Mouse (Mus musculus) midbrain, embryonic 16.5 days (tissue): Measurements from ENCODE around the gene Tent4b. TPM values are rescaled to one million over a fixed set of nuclear protein-coding genes. Genes with fewer than 3 reads are reported as not detected.

Experiments
- ATAC-seq: fragments of 200-750 bp; cut with Nextera tagmentation; 2 replicates; pipeline ENCODE4 v1.8.0; 2017; ENCODE audit warnings: moderate TSS enrichment
- H3K27ac ChIP-seq: fragments of 300-500 bp; sonication (generic); 2 replicates; pipeline ENCODE4 v1.5.1; 2014; ENCODE audit warnings: mild to moderate bottlenecking, low read length, mixed read lengths
- H3K27me3 ChIP-seq: fragments of 300-500 bp; sonication (generic); 2 replicates; pipeline ENCODE4 v1.6.1; 2014; ENCODE audit warnings: low read depth, low read length, mixed read lengths; ENCODE audit not compliant: control insufficient read depth, insufficient read depth
- H3K36me3 ChIP-seq: fragments of 300-500 bp; sonication (generic); 2 replicates; pipeline ENCODE4 v1.6.1; 2014; ENCODE audit warnings: mild to moderate bottlenecking, low read length, moderate library complexity, mixed read lengths; ENCODE audit not compliant: control insufficient read depth, insufficient read depth
- H3K4me1 ChIP-seq: fragments of 300-500 bp; sonication (generic); 2 replicates; pipeline ENCODE4 v1.6.1; 2014; ENCODE audit warnings: mild to moderate bottlenecking, low read length, mixed read lengths; ENCODE audit not compliant: control insufficient read depth, insufficient read depth
- H3K4me2 ChIP-seq: fragments of 300-500 bp; sonication (generic); 2 replicates; pipeline ENCODE4 v1.6.1; 2014; ENCODE audit warnings: mild to moderate bottlenecking, low read length, mixed read lengths
- H3K4me3 ChIP-seq: fragments of 300-500 bp; sonication (generic); 2 replicates; pipeline ENCODE4 v1.5.1; 2014; ENCODE audit warnings: low read depth, mild to moderate bottlenecking, low read length, moderate library complexity, mixed read lengths
- H3K9ac ChIP-seq: fragments of 300-500 bp; sonication (generic); 2 replicates; pipeline ENCODE4 v1.6.1; 2014; ENCODE audit warnings: low read depth, low read length, mixed read lengths
- H3K9me3 ChIP-seq: fragments of 300-500 bp; sonication (generic); replicated peaks from 2 replicates; pipeline ENCODE4 v1.6.1; 2014; ENCODE audit warnings: mild to moderate bottlenecking, low read length, mixed read lengths; ENCODE audit not compliant: control insufficient read depth, poor library complexity, severe bottlenecking
- WGBS: fragments of 180-500 bp; shearing (Covaris S2); extraction: QIAGEN DNeasy Blood & Tissue Kit; methylation state at CpG from one replicate; pipeline ENCODE4 v1.1.7; 2014; 5-methylcytosine and 5-hydroxymethylcytosine counted together
- polyA plus RNA-seq: library from polyadenylated mRNA; unstranded; fragments of >200 nt; fragmentation: Nextera tagmentation; extraction: Ambion mirVana; gene quantifications from 2 replicates; pipeline ENCODE4 v1.2.1, GENCODE M21; 2015

The Tent4b gene
- polyA plus RNA-seq, 1 experiment from 2014 or later, result 11.0 TPM

GRCm38 (mm10) chr8:88221353-88221752 lies 22.3 kb downstream of the Tent4b start:
- 72% methylated on average over 4 of the region's 4 CpGs for WGBS
- no peak for ATAC-seq
- H3K27ac ChIP-seq, result no peak overlapping the region
- no peak overlapping the region for H3K9ac ChIP-seq
- H3K27me3 ChIP-seq, result no peaks in the 10 kb centered on the region
- H3K9me3 ChIP-seq, result no peaks in the 10 kb centered on the region
- H3K4me2 ChIP-seq, result no peak overlapping the region
- no peaks in the 10 kb centered on the region for H3K36me3 ChIP-seq
- peaks cover 15% of the 10 kb centered on the region for H3K4me1 ChIP-seq
- no peak overlapping the region for H3K4me3 ChIP-seq

DNA sequence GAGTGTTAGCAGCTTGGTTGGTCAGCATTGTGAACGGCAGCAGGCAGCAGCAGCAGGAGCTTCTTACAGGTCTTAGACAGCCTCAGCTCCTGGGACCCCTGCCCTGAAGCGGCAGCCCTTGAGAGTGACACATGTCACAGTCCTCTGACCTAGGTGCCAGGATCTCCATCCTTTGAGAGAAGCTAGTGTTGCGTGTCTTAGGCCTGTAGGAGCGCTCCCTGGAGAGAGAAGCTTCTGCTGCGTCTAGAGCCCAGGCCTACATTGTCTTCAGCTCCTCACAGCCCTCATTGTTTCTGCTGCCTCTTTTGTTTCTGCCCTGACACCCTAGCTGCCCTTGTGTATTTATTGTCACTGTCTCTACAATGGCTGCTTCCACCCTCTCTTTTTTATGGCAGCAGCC lies 26.3 kb downstream of the Tent4b start:
- no peak for ATAC-seq
- Histone ChIP-seq H3K4me2 (no peak overlapping the region), H3K36me3 (no peaks in the 10 kb centered on the region), H3K9ac (no peak overlapping the region), H3K27me3 (no peaks in the 10 kb centered on the region), H3K27ac (peak overlapping the region; percentile 9; the same call in 1 of the 2 replicates), H3K9me3 (no peaks in the 10 kb centered on the region), H3K4me1 (peaks cover 21% of the 10 kb centered on the region), H3K4me3 (no peak overlapping the region)
- 19% methylated on average over 5 of the region's 5 CpGs for WGBS

DNA sequence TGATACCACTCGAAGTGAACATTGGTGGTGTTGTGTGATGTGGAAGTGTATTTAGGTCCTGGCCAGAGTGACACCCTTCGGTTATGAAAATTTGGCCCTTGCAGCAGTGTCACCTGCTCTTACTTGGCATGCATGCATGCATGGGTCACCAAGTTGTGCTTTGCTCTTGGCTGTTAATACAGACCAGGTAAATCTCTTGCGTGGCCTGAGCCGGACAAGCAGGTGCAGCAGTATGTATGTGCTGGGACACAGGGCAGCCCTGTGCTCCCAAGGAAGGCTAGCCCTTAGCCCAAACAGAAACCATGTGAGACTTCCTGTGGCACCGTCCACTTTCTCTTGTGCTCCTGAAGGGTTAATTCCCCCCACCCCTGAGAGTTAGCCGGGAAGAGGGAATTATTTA lies 28.8 kb downstream of the Tent4b start:
- 62% methylated on average over 6 of the region's 6 CpGs for WGBS
- Histone ChIP-seq H3K36me3 (no peaks in the 10 kb centered on the region), H3K27me3 (no peaks in the 10 kb centered on the region), H3K9me3 (no peaks in the 10 kb centered on the region), H3K4me1 (peaks cover 17% of the 10 kb centered on the region), H3K4me3 (no peak overlapping the region), H3K4me2 (no peak overlapping the region), H3K27ac (no peak overlapping the region), H3K9ac (no peak overlapping the region)
- no peak for ATAC-seq

DNA sequence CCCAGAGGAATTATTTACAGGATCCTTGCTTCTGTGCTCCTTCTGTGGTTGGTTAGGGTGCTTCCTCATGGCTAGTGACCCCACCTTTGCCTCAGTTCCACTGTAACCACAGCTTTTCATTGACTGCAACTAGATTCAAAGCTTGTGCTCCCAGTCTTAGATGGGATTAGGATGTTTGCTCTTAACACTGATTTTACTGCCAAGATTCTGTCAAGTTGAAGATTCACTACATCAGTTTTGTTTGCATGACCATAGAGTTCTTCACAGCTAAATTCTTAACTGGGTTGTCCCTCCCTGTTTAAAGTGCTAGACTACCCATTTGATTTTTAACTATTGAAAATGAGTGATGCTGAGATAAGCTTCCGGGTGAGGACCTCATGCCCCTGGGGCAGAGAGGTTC lies 29.3 kb downstream of the Tent4b start:
- H3K4me3 ChIP-seq, result no peak overlapping the region
- H3K36me3 ChIP-seq, result no peaks in the 10 kb centered on the region
- no peak for ATAC-seq
- H3K4me2 ChIP-seq, result no peak overlapping the region
- no peaks in the 10 kb centered on the region for H3K27me3 ChIP-seq
- no peak overlapping the region for H3K9ac ChIP-seq
- H3K9me3 ChIP-seq, result no peaks in the 10 kb centered on the region
- H3K4me1 ChIP-seq, result peaks cover 17% of the 10 kb centered on the region
- WGBS, result 48% methylated on average over 1 of the region's 1 CpGs
- no peak overlapping the region for H3K27ac ChIP-seq

DNA sequence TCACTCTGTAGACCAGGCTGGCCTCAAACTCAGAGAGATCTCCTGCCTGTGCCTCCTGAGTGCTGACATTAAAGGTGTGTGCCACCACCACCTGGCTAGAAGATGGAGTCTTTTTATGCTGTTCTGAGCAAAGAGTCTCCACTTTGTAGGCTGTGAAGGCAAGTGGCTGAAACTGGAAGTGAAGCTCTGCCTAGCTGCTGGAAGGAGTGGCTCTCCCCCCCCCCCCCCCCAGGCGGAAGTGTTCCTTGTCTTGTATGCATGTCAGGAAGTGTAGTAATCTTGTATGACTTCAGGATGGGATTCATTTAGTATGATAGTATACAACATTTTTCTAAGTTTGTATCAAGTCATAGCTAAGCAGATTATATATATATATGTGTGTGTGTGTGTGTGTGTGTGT lies 29.8 kb downstream of the Tent4b start:
- Histone ChIP-seq H3K4me1 (peaks cover 17% of the 10 kb centered on the region), H3K9ac (no peak overlapping the region), H3K27me3 (no peaks in the 10 kb centered on the region), H3K27ac (no peak overlapping the region), H3K9me3 (no peaks in the 10 kb centered on the region), H3K4me3 (no peak overlapping the region), H3K4me2 (no peak overlapping the region), H3K36me3 (no peaks in the 10 kb centered on the region)
- no peak for ATAC-seq
- WGBS, result 80% methylated on average over 1 of the region's 1 CpGs

GRCm38 (mm10) chr8:88236666-88237065 lies 37.7 kb downstream of the Tent4b start:
- no peaks in the 10 kb centered on the region for H3K27me3 ChIP-seq
- 55% methylated on average over 2 of the region's 2 CpGs for WGBS
- no peak overlapping the region for H3K4me3 ChIP-seq
- no peak overlapping the region for H3K4me2 ChIP-seq
- H3K9ac ChIP-seq, result no peak overlapping the region
- no peaks in the 10 kb centered on the region for H3K4me1 ChIP-seq
- no peak overlapping the region for H3K27ac ChIP-seq
- H3K36me3 ChIP-seq, result no peaks in the 10 kb centered on the region
- ATAC-seq, result no peak
- no peaks in the 10 kb centered on the region for H3K9me3 ChIP-seq

DNA sequence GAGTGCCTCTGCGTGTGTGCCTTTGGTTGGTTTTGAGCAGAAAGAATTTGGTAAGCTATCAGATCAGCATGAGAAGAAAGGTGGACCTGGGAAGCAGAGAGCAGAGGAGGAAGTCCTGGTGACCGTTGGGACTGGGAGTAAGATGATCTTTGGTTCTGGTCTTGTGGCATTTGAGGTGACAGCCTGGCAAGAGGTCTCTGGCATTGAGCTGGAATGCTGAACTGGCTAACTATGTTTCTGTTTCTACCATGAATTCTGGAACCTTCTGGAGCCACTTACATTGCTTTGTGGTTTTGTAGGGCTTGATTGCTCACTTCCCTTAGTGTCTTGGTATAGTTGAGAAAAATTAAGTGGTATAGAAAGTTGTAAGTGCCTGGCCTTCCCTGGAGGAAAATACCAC lies 38.6 kb downstream of the Tent4b start:
- H3K36me3 ChIP-seq, result no peaks in the 10 kb centered on the region
- H3K4me3 ChIP-seq, result no peak overlapping the region
- WGBS, result 77% methylated on average over 2 of the region's 2 CpGs
- H3K4me2 ChIP-seq, result no peak overlapping the region
- no peaks in the 10 kb centered on the region for H3K27me3 ChIP-seq
- ATAC-seq, result no peak
- H3K27ac ChIP-seq, result no peak overlapping the region
- no peaks in the 10 kb centered on the region for H3K4me1 ChIP-seq
- no peaks in the 10 kb centered on the region for H3K9me3 ChIP-seq
- no peak overlapping the region for H3K9ac ChIP-seq

- no peak overlapping the region for H3K4me2 ChIP-seq
- no peak overlapping the region for H3K4me3 ChIP-seq
- H3K9ac ChIP-seq, result no peak overlapping the region
- no peaks in the 10 kb centered on the region for H3K36me3 ChIP-seq
- H3K27ac ChIP-seq, result no peak overlapping the region
- H3K27me3 ChIP-seq, result no peaks in the 10 kb centered on the region
- no peaks in the 10 kb centered on the region for H3K9me3 ChIP-seq
- no peak for ATAC-seq
- no peaks in the 10 kb centered on the region for H3K4me1 ChIP-seq
- 86% methylated on average over 5 of the region's 5 CpGs for WGBS
These were observed 40.3 kb downstream of the Tent4b start for GRCm38 (mm10) chr8:88239277-88239676.

DNA sequence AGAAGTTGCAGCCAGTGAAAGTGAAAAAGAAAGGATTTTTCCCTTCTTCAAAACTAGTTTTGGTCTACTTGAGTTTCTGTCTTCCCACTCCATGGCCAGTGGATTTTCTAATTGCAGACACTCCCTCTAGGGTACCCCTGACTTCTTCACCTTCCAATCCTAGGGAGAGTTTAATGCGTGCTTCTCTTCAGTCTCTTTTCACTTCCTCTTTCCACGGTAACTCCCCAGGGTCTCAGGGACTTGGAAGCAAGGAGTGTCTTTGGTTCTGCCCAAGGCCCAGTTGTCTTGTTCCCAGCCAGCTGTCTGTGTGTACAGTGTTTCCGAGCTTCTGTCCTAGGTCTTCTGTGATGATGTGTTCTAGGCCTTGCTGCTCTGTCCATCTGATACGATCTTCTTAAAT lies 42.9 kb downstream of the Tent4b start:
- Histone ChIP-seq H3K27me3 (no peaks in the 10 kb centered on the region), H3K9me3 (no peaks in the 10 kb centered on the region), H3K36me3 (peaks cover 5% of the 10 kb centered on the region), H3K4me3 (no peak overlapping the region), H3K9ac (no peak overlapping the region), H3K27ac (no peak overlapping the region), H3K4me2 (no peak overlapping the region), H3K4me1 (no peaks in the 10 kb centered on the region)
- no peak for ATAC-seq
- 91% methylated on average over 4 of the region's 4 CpGs for WGBS

DNA sequence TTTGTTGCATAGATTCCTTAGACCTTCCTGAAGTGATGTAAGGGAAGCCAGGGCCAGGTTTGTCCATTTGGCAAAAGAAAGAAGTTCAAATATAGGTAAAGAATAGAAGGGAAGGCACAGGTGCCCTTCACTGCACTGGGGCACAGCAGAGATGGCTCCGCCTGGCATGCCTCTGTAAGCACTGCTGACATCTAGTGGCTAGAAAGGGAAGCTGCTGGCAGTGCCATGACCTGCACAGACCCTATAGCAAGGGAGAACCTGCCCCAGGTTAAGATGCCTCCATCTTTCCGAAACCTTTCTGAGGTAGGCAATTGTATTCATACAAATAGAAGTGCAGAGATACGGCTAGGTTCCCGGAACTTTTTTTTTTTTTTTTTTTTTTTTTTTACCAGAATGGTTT lies 45.3 kb downstream of the Tent4b start:
- no peak overlapping the region for H3K4me2 ChIP-seq
- H3K27me3 ChIP-seq, result no peaks in the 10 kb centered on the region
- no peaks in the 10 kb centered on the region for H3K9me3 ChIP-seq
- no peak overlapping the region for H3K27ac ChIP-seq
- H3K4me3 ChIP-seq, result no peak overlapping the region
- H3K4me1 ChIP-seq, result no peaks in the 10 kb centered on the region
- H3K9ac ChIP-seq, result no peak overlapping the region
- WGBS, result 81% methylated on average over 4 of the region's 4 CpGs
- ATAC-seq, result no peak
- peaks cover 7% of the 10 kb centered on the region for H3K36me3 ChIP-seq
